Mouse (Mus musculus) adrenal gland, adult (tissue): ENCODE results near the gene Fem1b.
A peak's percentile ranks its signal among the peaks of the same experiment; 100 is the strongest.

Experiments
- DNase-seq, 2 experiments: peaks; one replicate each; pipeline ENCODE4 v3.0.0; 2022 to 2023; ENCODE audit warnings: low spot score in 1 of 2; ENCODE audit not compliant: inconsistent age in 2 of 2

The Fem1b gene

DNA sequence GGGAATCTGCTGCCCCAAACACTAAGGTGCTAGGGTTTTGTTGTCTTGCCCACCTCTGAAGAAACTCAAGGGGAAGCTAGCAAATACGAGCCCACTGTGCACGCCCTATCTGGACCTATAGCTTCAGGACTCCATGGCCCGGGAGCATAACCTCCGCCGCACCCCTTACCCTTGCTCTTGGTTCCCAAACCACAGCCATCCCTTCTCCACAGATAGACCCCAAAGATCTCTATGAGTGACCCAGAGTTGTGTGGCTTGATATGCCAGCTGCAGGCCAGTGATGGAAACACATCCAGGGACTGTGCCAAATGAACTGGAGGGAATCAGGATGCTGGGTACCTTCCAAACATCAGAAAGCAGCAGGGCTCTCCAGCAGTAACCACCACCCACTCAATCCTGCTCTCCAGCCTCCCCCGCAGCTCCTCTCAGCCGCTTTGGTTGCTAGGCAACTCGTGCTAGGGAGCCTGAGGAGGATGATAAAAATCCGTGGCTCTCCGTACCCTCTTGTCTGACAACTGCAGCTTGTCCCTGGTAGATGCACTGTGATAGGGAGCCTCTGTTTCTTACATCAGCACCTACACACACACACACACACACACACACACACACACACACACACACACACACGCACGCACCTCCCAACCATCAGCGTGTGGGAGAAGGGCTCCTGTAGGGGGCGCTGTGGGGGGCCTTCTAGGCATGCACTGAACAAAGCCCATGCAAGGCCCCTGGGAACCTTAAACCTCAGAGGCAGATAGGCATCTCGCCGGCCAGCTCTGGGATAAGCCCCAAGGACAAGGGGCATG lies 28.6 kb downstream of the Fem1b start:
- peak in 1 of 2 experiments; percentile 76 for DNase-seq

DNA sequence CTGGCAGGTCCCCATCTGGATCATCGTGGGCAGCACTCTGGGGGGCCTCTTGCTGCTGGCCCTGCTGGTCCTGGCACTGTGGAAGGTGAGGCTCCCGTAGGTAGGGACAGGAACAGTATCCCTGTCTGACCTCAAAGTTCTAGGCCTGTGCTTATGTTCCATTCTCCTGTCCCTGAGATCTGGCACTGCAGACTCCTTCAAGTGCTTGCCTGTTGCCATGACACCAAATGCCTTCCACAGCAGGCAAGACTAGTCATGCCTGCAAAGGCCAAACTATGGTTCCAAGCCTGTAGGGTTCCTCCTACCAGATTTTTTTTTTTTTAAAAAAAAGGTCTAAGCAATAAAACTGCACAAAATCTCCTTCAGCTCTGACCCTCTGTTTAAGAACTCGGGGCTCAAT lies 29.8 kb downstream of the Fem1b start:
- DNase-seq: peak in 1 of 2 experiments; percentile 50

DNA sequence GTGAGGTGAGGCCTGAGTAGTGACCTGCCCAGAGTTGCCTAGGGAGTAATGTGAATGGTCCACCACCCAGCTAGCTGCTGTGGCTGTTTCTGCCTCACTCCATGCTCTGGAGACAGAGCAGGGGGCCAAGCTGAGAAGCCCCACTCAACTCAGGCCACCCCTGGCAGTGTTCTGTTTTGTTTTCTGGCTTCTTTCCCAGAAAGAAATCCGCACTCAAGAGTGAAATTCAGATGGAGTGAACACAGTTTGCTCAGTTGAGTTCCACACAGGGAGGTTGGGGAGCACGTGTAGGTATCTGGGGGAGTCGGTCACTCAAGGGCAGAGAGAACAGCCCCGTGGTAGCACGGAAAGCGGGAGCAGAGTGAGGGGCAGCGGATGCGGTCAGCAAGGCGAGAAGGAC lies 33.0 kb downstream of the Fem1b start:
- no peak for DNase-seq

DNA sequence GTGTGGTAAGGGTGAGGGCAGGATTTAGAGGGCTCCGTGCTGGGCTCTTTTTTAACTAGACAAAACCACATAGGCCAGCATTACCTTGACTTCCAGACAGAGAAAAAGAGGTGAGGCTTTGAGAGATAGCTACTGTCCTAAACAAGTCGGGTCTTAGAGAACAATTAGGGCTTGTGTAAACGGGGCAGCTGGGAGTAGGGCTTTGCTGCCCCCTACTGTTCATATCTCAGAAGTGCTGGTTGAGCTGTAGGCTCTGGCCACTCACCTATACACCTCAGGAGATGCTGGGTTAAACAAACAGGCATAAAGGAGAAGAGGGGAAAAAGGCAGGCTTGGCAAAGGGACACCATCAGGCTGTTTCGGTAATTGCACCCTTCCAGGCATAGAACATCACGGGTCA lies 34.3 kb downstream of the Fem1b start:
- DNase-seq: peak; percentile 69 to 88

DNA sequence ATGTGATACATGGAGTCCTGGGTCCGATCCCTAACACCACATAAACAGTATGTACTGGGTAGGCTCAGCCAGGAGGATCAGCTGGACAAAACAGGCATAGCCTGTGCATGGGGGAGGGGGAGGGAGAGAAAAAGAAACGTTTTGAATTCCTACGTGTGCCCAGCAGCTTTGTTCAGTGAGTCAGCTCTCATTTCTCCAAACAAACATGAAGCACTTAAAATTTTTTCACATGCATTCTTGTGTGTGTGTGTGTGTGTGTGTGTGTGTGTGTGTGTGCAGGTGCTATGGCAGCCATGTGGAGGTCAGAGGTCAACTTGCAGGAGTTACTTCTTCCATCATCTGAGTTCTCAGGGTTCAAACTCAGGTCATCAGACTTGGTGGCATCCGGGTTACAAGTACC lies 36.3 kb downstream of the Fem1b start:
- DNase-seq: no peak

DNA sequence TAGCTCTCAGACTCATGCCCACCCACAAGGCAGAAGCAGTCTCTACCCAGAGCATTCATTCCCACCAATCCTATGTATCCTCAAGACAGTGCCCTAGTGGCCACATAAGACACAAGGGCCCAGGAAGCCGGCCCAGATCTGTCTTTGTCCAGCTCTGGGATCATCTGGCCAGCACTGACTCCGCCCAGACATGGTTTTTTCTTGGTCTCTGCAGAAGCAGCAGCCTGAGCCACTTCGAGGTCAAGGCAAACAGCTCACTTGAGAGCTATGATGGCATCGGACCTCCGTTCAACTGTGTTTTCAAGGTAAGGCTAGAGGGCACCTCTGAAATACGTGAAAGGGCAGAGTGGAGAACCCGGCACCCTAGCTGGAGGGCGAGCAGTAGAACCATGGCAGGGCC lies 39.0 kb downstream of the Fem1b start:
- DNase-seq: peak; percentile 71 to 80

DNA sequence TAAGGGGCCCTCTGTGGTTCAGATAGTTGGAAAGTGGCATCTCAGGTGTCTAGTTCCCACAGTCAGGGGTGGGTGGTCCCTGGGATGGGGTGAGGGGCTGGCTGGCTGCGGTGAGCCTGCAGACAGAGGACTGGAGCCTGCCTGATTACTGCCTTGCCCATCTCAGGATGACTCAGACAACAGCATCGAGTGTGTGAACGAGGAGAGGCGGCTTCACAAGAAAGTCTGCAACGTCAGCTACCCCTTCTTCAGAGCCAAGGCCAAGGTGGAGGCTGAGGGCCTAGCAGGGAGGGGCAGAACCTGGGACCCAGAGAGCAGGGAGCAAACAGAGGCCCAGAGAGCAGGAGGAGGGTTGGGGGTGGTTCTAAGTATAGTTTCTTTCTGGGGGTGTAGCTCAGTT lies 43.4 kb downstream of the Fem1b start:
- DNase-seq: no peak

DNA sequence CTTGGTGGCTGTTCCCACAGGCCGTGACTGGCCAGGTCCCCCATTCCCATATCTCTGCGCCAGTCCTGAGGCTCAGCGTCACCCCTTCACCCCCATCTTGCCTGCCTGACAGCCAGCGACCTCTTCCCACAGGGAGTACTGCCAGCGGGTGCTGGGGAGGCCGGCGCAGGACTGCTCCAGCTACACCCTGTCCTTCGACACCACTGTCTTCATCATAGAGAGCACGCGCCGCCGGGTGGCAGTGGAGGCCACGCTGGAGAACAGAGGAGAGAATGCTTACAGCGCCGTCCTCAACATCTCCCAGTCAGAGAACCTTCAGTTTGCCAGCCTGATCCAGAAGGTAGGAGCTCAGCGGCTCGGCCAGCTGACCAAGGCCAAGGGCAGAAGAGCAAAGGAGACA lies 44.3 kb downstream of the Fem1b start:
- no peak for DNase-seq

DNA sequence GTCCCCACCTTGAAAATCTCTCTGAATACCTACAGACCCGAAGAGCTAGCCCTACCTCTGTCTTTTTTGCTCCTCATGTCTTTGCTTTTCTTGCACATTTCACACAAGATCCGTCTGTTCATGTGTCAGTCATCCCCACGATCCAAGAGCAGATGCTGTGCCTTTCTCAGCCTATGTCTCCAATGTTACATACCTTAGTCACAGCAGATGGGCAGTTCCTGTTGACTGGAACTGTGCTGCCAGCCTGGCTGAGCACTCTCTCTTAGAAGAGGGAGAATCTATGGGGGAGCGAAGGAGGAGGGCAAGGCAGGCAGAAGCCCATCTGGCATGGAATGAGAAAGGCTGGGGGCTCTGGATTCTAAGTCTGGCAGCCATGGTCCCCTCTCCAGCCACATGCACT lies 46.4 kb downstream of the Fem1b start:
- no peak for DNase-seq

DNA sequence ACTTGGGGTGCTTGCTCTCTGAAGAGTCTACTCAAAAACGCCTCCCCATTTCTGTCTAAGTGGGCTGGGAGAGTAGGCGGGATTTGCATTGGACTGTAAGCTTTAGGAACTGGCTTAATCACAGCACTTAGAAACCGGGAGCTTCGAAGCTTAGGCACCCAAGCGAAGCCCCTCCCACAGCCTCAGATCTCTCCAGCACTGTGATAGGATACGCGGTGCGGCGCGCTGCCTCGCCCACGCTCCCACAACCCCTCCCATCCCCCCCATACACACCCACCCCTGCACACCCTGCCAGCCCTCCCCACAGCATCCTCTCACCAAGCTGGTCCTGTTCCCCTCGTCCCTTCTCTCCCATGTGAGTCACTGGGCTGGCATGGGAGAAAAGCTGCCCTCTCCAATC lies 48.3 kb downstream of the Fem1b start:
- DNase-seq: no peak

DNA sequence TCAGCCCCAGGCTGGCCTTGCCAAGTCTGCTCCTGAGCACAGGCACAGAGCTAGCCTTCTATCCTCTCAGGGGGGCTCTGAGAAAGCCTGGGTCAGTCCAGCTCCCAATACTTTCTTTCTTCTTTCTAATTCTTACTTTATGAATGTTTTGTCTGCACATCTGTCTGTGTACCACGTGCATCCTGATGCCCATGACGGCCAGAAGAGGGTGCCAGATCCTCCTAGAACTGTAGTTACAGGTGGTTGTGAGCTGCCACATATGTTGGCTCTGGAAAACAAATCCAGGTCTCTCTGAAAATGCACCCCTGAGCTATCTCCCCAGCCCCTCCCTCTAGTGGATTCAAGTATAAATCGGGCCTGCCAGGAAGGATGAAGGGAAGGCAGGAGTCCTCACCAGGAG lies 52.1 kb downstream of the Fem1b start:
- no peak for DNase-seq

DNA sequence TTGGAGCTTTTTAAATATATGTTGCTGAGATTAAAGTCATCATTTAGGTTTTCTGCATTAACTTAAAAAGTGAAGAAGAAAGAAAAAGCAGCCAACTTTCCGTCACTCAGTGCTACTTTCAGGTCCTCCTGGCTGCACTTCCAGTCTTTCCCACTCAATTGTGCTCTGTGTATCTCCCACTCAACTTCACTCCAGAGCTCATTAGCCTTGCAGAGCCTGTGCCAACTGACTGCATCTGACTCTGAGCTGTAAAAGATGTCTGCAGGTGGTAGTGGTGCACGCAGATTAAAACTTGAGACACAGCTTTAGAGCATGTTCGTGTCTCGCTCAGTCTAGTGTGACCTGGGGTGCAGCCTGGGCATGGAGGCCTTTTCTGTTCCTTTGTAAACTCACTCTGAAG lies 53.4 kb downstream of the Fem1b start:
- DNase-seq: no peak

DNA sequence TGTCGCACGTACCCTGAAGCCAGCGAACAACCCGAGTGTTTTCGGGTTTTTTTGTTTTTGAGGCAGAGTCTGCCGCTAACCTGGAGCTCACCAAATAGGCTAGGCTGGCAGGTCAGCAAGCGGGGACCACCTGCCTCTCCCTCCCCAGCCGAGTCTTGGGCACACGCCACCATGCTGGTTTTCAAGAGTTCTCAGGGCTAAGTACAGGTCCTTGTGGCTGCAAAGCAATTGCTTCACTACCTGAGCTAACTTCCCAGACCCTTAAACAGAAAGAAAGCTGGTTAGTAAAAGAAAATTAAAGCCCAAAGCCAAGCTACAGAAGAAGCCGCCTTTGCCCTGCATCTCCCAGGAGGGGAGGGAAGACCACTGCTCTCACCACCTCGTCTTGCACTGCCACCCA lies 61.4 kb downstream of the Fem1b start:
- DNase-seq: no peak

DNA sequence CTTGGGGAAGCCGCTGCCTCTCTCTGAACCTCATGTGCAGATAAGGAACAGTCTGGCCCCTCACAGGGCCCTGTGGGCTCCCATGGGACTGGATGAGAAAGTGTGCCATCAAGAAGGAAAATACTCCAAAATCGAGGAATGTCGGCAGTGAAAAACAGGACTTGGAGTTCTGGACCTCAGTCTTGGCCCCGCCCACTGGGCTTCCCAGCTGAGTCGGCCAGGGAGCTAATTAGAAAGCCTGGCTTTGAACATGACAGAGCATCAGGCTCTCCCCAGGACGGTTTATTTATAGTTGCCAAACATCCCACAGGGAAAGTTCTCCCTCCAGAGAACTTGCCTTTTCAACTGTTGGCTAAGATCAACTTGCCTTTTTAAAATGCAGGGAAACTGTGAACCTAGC lies 62.1 kb downstream of the Fem1b start:
- DNase-seq: peak in 1 of 2 experiments; percentile 36

DNA sequence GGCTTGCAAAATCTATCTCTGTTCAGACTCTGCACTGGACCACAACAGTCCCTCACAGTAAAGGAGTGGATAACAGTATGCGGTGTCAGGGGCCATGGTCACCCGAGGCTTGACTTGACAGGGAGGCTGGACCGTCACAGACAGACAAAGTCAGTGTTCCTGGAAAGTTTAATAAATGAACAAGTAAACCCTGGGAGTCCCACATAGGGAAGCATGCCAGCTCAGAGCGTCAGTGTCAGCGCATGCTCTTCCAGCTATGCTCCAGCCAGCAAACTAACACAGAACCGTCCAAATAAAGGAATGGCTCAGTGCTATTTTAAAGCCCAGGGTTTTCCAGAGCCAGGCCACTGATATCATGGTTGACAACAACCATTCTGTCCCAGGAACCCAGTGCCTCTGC lies 65.1 kb downstream of the Fem1b start:
- DNase-seq: no peak

DNA sequence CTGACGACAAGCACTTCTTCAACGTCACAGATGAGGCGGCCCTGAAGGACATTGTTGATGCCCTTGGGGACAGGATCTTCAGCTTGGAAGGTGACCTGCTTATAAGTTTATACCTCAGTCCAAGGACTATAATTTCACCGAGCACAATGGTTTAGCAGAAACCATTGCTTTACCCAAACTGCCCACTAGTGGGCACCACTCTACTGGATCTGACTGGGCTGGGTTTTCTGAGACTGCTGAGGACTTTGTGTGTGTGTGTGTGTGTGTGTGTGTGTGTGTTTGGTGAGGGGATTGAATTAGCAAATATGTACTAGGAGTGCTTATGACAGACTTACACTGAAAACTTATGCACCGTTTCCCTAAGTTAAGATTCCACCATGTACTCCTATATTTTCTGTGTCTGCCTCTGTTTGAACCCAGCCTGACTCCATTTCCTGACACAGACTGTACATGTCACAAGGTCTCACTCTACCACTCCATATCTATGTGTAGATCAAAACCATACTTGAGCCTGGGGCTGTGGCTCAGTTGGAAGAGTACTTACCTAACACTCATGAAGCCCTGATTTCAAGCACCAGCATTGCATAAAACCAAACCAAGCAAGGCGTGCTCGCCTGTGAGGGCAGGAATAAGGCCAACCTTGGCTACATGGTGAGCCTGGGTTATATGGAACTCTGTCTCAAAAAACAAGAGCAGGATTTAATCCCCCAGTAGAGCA lies 67.0 kb downstream of the Fem1b start:
- peak; percentile 23 to 84 for DNase-seq
